Mouse (Mus musculus): ENCODE measurements around the gene Npas3. TPM values are rescaled to one million over a fixed set of nuclear protein-coding genes. Genes with fewer than 3 reads are reported as not detected.
A peak's percentile ranks its signal among the peaks of the same experiment; 100 is the strongest.

Npas3 gene
- polyA plus RNA-seq, 1 experiment from 2014 or later = 2.2 TPM

- no peaks in the 10 kb centered on the region for H3K9me3 ChIP-seq
- H3K27ac ChIP-seq (replicated peaks) = no peak overlapping the region
- H3K4me3 ChIP-seq = no peak overlapping the region
- 83% methylated on average over 12 of the region's 12 CpGs for WGBS
- no peaks in the 10 kb centered on the region for H3K36me3 ChIP-seq (replicated peaks)
- DNase-seq (ENCODE audit: low spot score) = no peak
- H3K4me1 ChIP-seq = no peaks in the 10 kb centered on the region
- no peaks in the 10 kb centered on the region for H3K27me3 ChIP-seq (replicated peaks; ENCODE audit: low read depth, poor library complexity, severe bottlenecking)
Measured at GRCm38 (mm10) chr12:53566712-53567387, 318.4 kb downstream of the Npas3 start.

GRCm38 (mm10) chr12:53581181-53581580, 332.7 kb downstream of the Npas3 start:
- no peaks in the 10 kb centered on the region for H3K4me1 ChIP-seq
- H3K9me3 ChIP-seq = no peaks in the 10 kb centered on the region
- no peaks in the 10 kb centered on the region for H3K36me3 ChIP-seq (replicated peaks)
- WGBS = 90% methylated on average over 5 of the region's 5 CpGs
- no peak overlapping the region for H3K27ac ChIP-seq (replicated peaks)
- no peak overlapping the region for H3K4me3 ChIP-seq
- no peaks in the 10 kb centered on the region for H3K27me3 ChIP-seq (replicated peaks; ENCODE audit: low read depth, poor library complexity, severe bottlenecking)
- no peak for DNase-seq (ENCODE audit: low spot score)

GRCm38 (mm10) chr12:53587249-53587648, 338.8 kb downstream of the Npas3 start:
- no peak for DNase-seq (ENCODE audit: low spot score)

GRCm38 (mm10) chr12:53587691-53588504, 339.4 kb downstream of the Npas3 start:
- Histone ChIP-seq H3K4me3 (no peak overlapping the region), H3K27ac (replicated peaks) (no peak overlapping the region), H3K9me3 (no peaks in the 10 kb centered on the region), H3K4me1 (peaks cover 26% of the 10 kb centered on the region), H3K36me3 (replicated peaks) (no peaks in the 10 kb centered on the region), H3K27me3 (replicated peaks; ENCODE audit: low read depth, poor library complexity, severe bottlenecking) (no peaks in the 10 kb centered on the region)
- WGBS = 83% methylated on average over 19 of the region's 19 CpGs
- DNase-seq (ENCODE audit: low spot score) = peak; percentile 12

More at GRCm38 (mm10) chr12:53587249-53587648, 338.8 kb downstream of the Npas3 start:
- Histone ChIP-seq H3K9me3 (no peaks in the 10 kb centered on the region), H3K36me3 (replicated peaks) (no peaks in the 10 kb centered on the region), H3K4me3 (no peak overlapping the region), H3K4me1 (peaks cover 26% of the 10 kb centered on the region), H3K27me3 (replicated peaks; ENCODE audit: low read depth, poor library complexity, severe bottlenecking) (no peaks in the 10 kb centered on the region), H3K27ac (replicated peaks) (no peak overlapping the region)
- WGBS = 77% methylated on average over 5 of the region's 5 CpGs

GRCm38 (mm10) chr12:53589446-53589961, 341.0 kb downstream of the Npas3 start:
- Histone ChIP-seq H3K4me1 (peaks cover 26% of the 10 kb centered on the region), H3K4me3 (no peak overlapping the region), H3K27ac (replicated peaks) (no peak overlapping the region), H3K36me3 (replicated peaks) (no peaks in the 10 kb centered on the region), H3K9me3 (no peaks in the 10 kb centered on the region), H3K27me3 (replicated peaks; ENCODE audit: low read depth, poor library complexity, severe bottlenecking) (no peaks in the 10 kb centered on the region)
- WGBS = 62% methylated on average over 6 of the region's 6 CpGs
- DNase-seq (ENCODE audit: low spot score) = no peak

- Histone ChIP-seq H3K4me1 (no peaks in the 10 kb centered on the region), H3K27ac (replicated peaks) (no peak overlapping the region), H3K27me3 (replicated peaks; ENCODE audit: low read depth, poor library complexity, severe bottlenecking) (no peaks in the 10 kb centered on the region), H3K4me3 (no peak overlapping the region), H3K9me3 (no peaks in the 10 kb centered on the region), H3K36me3 (replicated peaks) (no peaks in the 10 kb centered on the region)
- no peak for DNase-seq (ENCODE audit: low spot score)
- 71% methylated on average over 6 of the region's 6 CpGs for WGBS
Measured at GRCm38 (mm10) chr12:53605661-53606060, 357.2 kb downstream of the Npas3 start.

- Histone ChIP-seq H3K4me1 (no peaks in the 10 kb centered on the region), H3K36me3 (replicated peaks) (no peaks in the 10 kb centered on the region), H3K4me3 (no peak overlapping the region), H3K9me3 (no peaks in the 10 kb centered on the region), H3K27me3 (replicated peaks; ENCODE audit: low read depth, poor library complexity, severe bottlenecking) (no peaks in the 10 kb centered on the region), H3K27ac (replicated peaks) (no peak overlapping the region)
- DNase-seq (ENCODE audit: low spot score) = no peak
- 89% methylated on average over 7 of the region's 7 CpGs for WGBS
Measured at GRCm38 (mm10) chr12:53612120-53612519, 363.6 kb downstream of the Npas3 start.

- Histone ChIP-seq H3K27me3 (replicated peaks; ENCODE audit: low read depth, poor library complexity, severe bottlenecking) (no peaks in the 10 kb centered on the region), H3K27ac (replicated peaks) (0 out of 2 replicates have a peak overlapping the region, but pooled peaks have one; percentile 51), H3K4me3 (no peak overlapping the region), H3K9me3 (no peaks in the 10 kb centered on the region), H3K36me3 (replicated peaks) (no peaks in the 10 kb centered on the region), H3K4me1 (peaks cover 34% of the 10 kb centered on the region)
- DNase-seq (ENCODE audit: low spot score) = no peak
- 71% methylated on average over 7 of the region's 7 CpGs for WGBS
Measured at GRCm38 (mm10) chr12:53621271-53621670, 372.8 kb downstream of the Npas3 start.

- peak; percentile 21 for DNase-seq (ENCODE audit: low spot score)
- Histone ChIP-seq H3K36me3 (replicated peaks) (no peaks in the 10 kb centered on the region), H3K27ac (replicated peaks) (peak overlapping the region; percentile 44; the same call in 1 of the 2 replicates), H3K4me3 (no peak overlapping the region), H3K9me3 (no peaks in the 10 kb centered on the region), H3K4me1 (peaks cover 28% of the 10 kb centered on the region), H3K27me3 (replicated peaks; ENCODE audit: low read depth, poor library complexity, severe bottlenecking) (no peaks in the 10 kb centered on the region)
- 63% methylated on average over 9 of the region's 9 CpGs for WGBS
Measured at GRCm38 (mm10) chr12:53623793-53624192, 375.3 kb downstream of the Npas3 start.

GRCm38 (mm10) chr12:53624379-53625021, 376.0 kb downstream of the Npas3 start:
- no peak overlapping the region for H3K27ac ChIP-seq (replicated peaks)
- WGBS = 54% methylated on average over 11 of the region's 11 CpGs

GRCm38 (mm10) chr12:53629483-53630120, 381.1 kb downstream of the Npas3 start:
- no peak for DNase-seq (ENCODE audit: low spot score)
- Histone ChIP-seq H3K4me3 (no peak overlapping the region), H3K36me3 (replicated peaks) (no peaks in the 10 kb centered on the region), H3K27me3 (replicated peaks; ENCODE audit: low read depth, poor library complexity, severe bottlenecking) (no peaks in the 10 kb centered on the region), H3K4me1 (peaks cover 9% of the 10 kb centered on the region), H3K9me3 (no peaks in the 10 kb centered on the region), H3K27ac (replicated peaks) (no peak overlapping the region)
- WGBS = 88% methylated on average over 8 of the region's 8 CpGs

More at GRCm38 (mm10) chr12:53624379-53625021, 376.0 kb downstream of the Npas3 start:
- peaks cover 28% of the 10 kb centered on the region for H3K4me1 ChIP-seq
- no peaks in the 10 kb centered on the region for H3K36me3 ChIP-seq (replicated peaks)
- DNase-seq (ENCODE audit: low spot score) = peak; percentile 37
- no peak overlapping the region for H3K4me3 ChIP-seq
- no peaks in the 10 kb centered on the region for H3K9me3 ChIP-seq
- no peaks in the 10 kb centered on the region for H3K27me3 ChIP-seq (replicated peaks; ENCODE audit: low read depth, poor library complexity, severe bottlenecking)

GRCm38 (mm10) chr12:53630607-53631006, 382.1 kb downstream of the Npas3 start:
- 82% methylated on average over 1 of the region's 1 CpGs for WGBS
- no peak overlapping the region for H3K27ac ChIP-seq (replicated peaks)
- no peak for DNase-seq (ENCODE audit: low spot score)
- H3K4me3 ChIP-seq = no peak overlapping the region
- H3K4me1 ChIP-seq = peaks cover 6% of the 10 kb centered on the region; the same call in 1 of the 2 replicates
- H3K27me3 ChIP-seq (replicated peaks; ENCODE audit: low read depth, poor library complexity, severe bottlenecking) = no peaks in the 10 kb centered on the region
- H3K9me3 ChIP-seq = no peaks in the 10 kb centered on the region
- H3K36me3 ChIP-seq (replicated peaks) = no peaks in the 10 kb centered on the region

All from embryonic facial prominence, embryonic 10.5 days (tissue).